Mouse (Mus musculus): ENCODE data around the gene Cdc42se2. TPM values are rescaled to one million over a fixed set of nuclear protein-coding genes. Genes with fewer than 3 reads are reported as not detected.

Gene Cdc42se2
- total RNA-seq, 2 experiments from 2014 or later, result 13.8 to 16.3 TPM

- intact Hi-C loops (cut with DNase I), result no loop called here
- DNase-seq, result no peak
These were observed 65.4 kb downstream of the Cdc42se2 start for GRCm38 (mm10) chr11:54722057-54722456.

- intact Hi-C loops (cut with DNase I), result no loop called here
These were observed 68.9 kb downstream of the Cdc42se2 start for GRCm38 (mm10) chr11:54718601-54719000.

GRCm38 (mm10) chr11:54717893-54718292, 69.6 kb downstream of the Cdc42se2 start:
- DNase-seq, result no peak
- intact Hi-C loops (cut with DNase I), result no loop called here

More at GRCm38 (mm10) chr11:54718601-54719000, 68.9 kb downstream of the Cdc42se2 start:
- no peak for DNase-seq

- intact Hi-C loops (cut with DNase I), result no loop called here
- DNase-seq, result no peak
These were observed 74.6 kb downstream of the Cdc42se2 start for GRCm38 (mm10) chr11:54712849-54713248.

GRCm38 (mm10) chr11:54710512-54711293, 76.8 kb downstream of the Cdc42se2 start:
- intact Hi-C loops (cut with DNase I), result no loop called here
- no peak for DNase-seq

- DNase-seq, result no peak
- intact Hi-C loops (cut with DNase I), result no loop called here
These were observed 77.8 kb downstream of the Cdc42se2 start for GRCm38 (mm10) chr11:54709645-54710044.

GRCm38 (mm10) chr11:54708153-54708552, 79.3 kb downstream of the Cdc42se2 start:
- intact Hi-C loops (cut with DNase I), result no loop called here
- no peak for DNase-seq

GRCm38 (mm10) chr11:54703306-54703705, 84.2 kb downstream of the Cdc42se2 start:
- peak; percentile 56 to 64 for DNase-seq
- intact Hi-C loops (cut with DNase I), result loop anchor here (1.0 kb wide), 1 partner anchor 160 kb away; no protein-coding TSS in a partner anchor

- intact Hi-C loops (cut with DNase I), result no loop called here
- no peak for DNase-seq
These were observed 85.6 kb downstream of the Cdc42se2 start for GRCm38 (mm10) chr11:54701848-54702247.

GRCm38 (mm10) chr11:54699972-54700371, 87.5 kb downstream of the Cdc42se2 start:
- no peak for DNase-seq
- intact Hi-C loops (cut with DNase I), result no loop called here

GRCm38 (mm10) chr11:54698636-54699035, 88.8 kb downstream of the Cdc42se2 start:
- intact Hi-C loops (cut with DNase I), result no loop called here
- no peak for DNase-seq

GRCm38 (mm10) chr11:54697611-54698010, 89.9 kb downstream of the Cdc42se2 start:
- intact Hi-C loops (cut with DNase I), result no loop called here
- no peak for DNase-seq

GRCm38 (mm10) chr11:54695951-54696350, 91.5 kb downstream of the Cdc42se2 start:
- intact Hi-C loops (cut with DNase I), result no loop called here
- no peak for DNase-seq

- intact Hi-C loops (cut with DNase I), result no loop called here
- no peak for DNase-seq
These were observed 93.2 kb downstream of the Cdc42se2 start for GRCm38 (mm10) chr11:54694291-54694690.

- no peak for DNase-seq
- intact Hi-C loops (cut with DNase I), result no loop called here
These were observed 93.8 kb downstream of the Cdc42se2 start for GRCm38 (mm10) chr11:54693696-54694095.

- peak in 1 of 2 experiments; percentile 28 for DNase-seq
- intact Hi-C loops (cut with DNase I), result no loop called here
These were observed 96.3 kb downstream of the Cdc42se2 start for GRCm38 (mm10) chr11:54691179-54691578.

- no peak for DNase-seq
- intact Hi-C loops (cut with DNase I), result no loop called here
These were observed 97.3 kb downstream of the Cdc42se2 start for GRCm38 (mm10) chr11:54690171-54690570.

- intact Hi-C loops (cut with DNase I), result no loop called here
- DNase-seq, result no peak
These were observed 102.6 kb downstream of the Cdc42se2 start for GRCm38 (mm10) chr11:54684831-54685230.

GRCm38 (mm10) chr11:54679141-54679540, 108.3 kb downstream of the Cdc42se2 start:
- intact Hi-C loops (cut with DNase I), result no loop called here
- DNase-seq, result no peak

- intact Hi-C loops (cut with DNase I), result no loop called here
- DNase-seq, result no peak
These were observed 111.5 kb downstream of the Cdc42se2 start for GRCm38 (mm10) chr11:54675792-54676489.

GRCm38 (mm10) chr11:54673575-54674298, 113.7 kb downstream of the Cdc42se2 start:
- intact Hi-C loops (cut with DNase I), result no loop called here
- DNase-seq, result no peak
